Mouse (Mus musculus) neutrophil, adult 59 days (primary cell): ENCODE results near the gene Pnck. TPM values are rescaled to one million over a fixed set of nuclear protein-coding genes. Genes with fewer than 3 reads are reported as not detected.

Experiments used
- total RNA-seq, 2 experiments: library from RNA; stranded (reverse); gene quantifications; 1 replicate in 1 of 2; 2 replicates in 1 of 2; pipeline ENCODE4 v1.2.4; 2023

The Pnck gene
- total RNA-seq = not detected

GRCm38 (mm10) chrX:73659575-73660283, at the start of gene Pnck:
Gene Pnck, minus strand, starts transcription at chrX:73660117.

GRCm38 (mm10) chrX:73672879-73673618, 13.1 kb upstream of the Pnck start, which contains the start of gene Slc6a8:
Gene Slc6a8, plus strand, starts transcription at chrX:73673150.

GRCm38 (mm10) chrX:73639255-73639675, 20.7 kb downstream of the Pnck start, which contains the start of gene Dusp9:
Gene Dusp9, plus strand, starts transcription at chrX:73639419.

Other genes with a start within 250 kb of the Pnck start
- gene Zfp92, start 249.0 kb downstream of the Pnck start, total RNA-seq = not detected
- gene Trex2, start 224.8 kb downstream of the Pnck start, total RNA-seq = not detected
- 10 to 100 TPM in 1 of 2 experiments, 1 to 10 TPM in 1; 9.9 to 14.4 TPM for gene Haus7, start 201.1 kb downstream of the Pnck start, total RNA-seq
- 1 to 10 TPM; 2.3 to 2.5 TPM for gene Bgn, start 176.5 kb downstream of the Pnck start, total RNA-seq
- gene Atp2b3, start 157.0 kb downstream of the Pnck start, total RNA-seq = not detected
- under 1 TPM; 0.13 TPM for gene Dusp9, start 20.7 kb downstream of the Pnck start, total RNA-seq
- gene Slc6a8, start 13.0 kb upstream of the Pnck start, total RNA-seq = under 1 TPM; 0.22 to 0.57 TPM
- gene Bcap31, start 56.1 kb upstream of the Pnck start, total RNA-seq = 10 to 100 TPM; 83.3 to 89.0 TPM
- gene Abcd1, start 56.5 kb upstream of the Pnck start, total RNA-seq = 10 to 100 TPM; 83.3 to 92.9 TPM
- under 1 TPM; 0.44 to 0.60 TPM for gene Plxnb3, start 97.0 kb upstream of the Pnck start, total RNA-seq
- 1 to 10 TPM in 1 of 2 experiments, under 1 TPM in 1; 0.89 to 1.8 TPM for gene Srpk3, start 114.3 kb upstream of the Pnck start, total RNA-seq
- gene Idh3g, start 126.8 kb upstream of the Pnck start, total RNA-seq = 100 to 1,000 TPM in 1 of 2 experiments, 10 to 100 TPM in 1; 89.0 to 105 TPM
- 100 to 1,000 TPM; 128 TPM for gene Ssr4, start 126.9 kb upstream of the Pnck start, total RNA-seq
- 1 to 10 TPM in 1 of 2 experiments, under 1 TPM in 1; 0.64 to 1.2 TPM for gene Pdzd4, start 164.9 kb upstream of the Pnck start, total RNA-seq
- gene Avpr2, start 232.0 kb upstream of the Pnck start, total RNA-seq = under 1 TPM in 1 of 2 experiments, not detected in 1; 0.20 TPM
- 10 to 100 TPM; 30.0 to 50.1 TPM for gene L1cam, start 236.0 kb upstream of the Pnck start, total RNA-seq